In genomic region chr4:134628575-134629384, GRCm38 (mm10) we compare ENCODE assay signal across 11 mouse cellular contexts.
DNase-seq lines count a peak whose midpoint lies in the region; ATAC-seq and TF ChIP-seq lines count a peak whose summit lies in the region.
"Had no signal": no experiment of that assay in that cellular context is flagged by ENCODE, and none has a peak within 500 bp of the region (broad histone marks: within the 10 kb centered on the region; RNA-seq: fewer than 3 reads in every experiment).

No protein-coding gene starts in this region.

- H3K9ac ChIP-seq in kidney, embryonic 15.5 days, result no peak overlapping the region
- no peak overlapping the region for H3K9ac ChIP-seq in ES-E14 (ENCODE audit: insufficient read depth, low read depth, low read length, poor library complexity, severe bottlenecking)
- no peak overlapping the region for H3K9ac ChIP-seq in hindbrain, embryonic 15.5 days
- H3K9ac ChIP-seq: liver, embryonic 13.5 days had no signal

- no peak for DNase-seq in kidney, adult 8-10 months
- peak; percentile 54 for DNase-seq in ES-E14 (ENCODE audit: low read depth, low spot score)
- peak; percentile 98 for DNase-seq in heart, adult 11 months
- DNase-seq in right cerebral cortex, adult 18-20 months, result no peak
- no peak for DNase-seq in natural killer cell, adult 2 months (ENCODE audit: low spot score in 2 of 2)
- DNase-seq: liver, embryonic 13.5 days; right cerebral cortex, postnatal 14 days; thymus, postnatal 14 days had no signal

- peaks cover 54% of the 10 kb centered on the region for H3K4me1 ChIP-seq in kidney, embryonic 15.5 days
- H3K4me1 ChIP-seq in ES-E14 (ENCODE audit: control insufficient read depth in 2 of 2, insufficient read depth in 2 of 2, low read length in 2 of 2, poor library complexity in 1 of 2), result peaks cover 3 to 30% of the 10 kb centered on the region in 2 experiments; a peak in 3 of 4 replicates
- H3K4me1 ChIP-seq in hindbrain, embryonic 15.5 days (replicated peaks), result peaks cover 58% of the 10 kb centered on the region

- H3K27ac ChIP-seq in kidney, embryonic 15.5 days, result peak overlapping the region; percentile 48
- peak overlapping the region; percentile 26 for H3K27ac ChIP-seq in ES-E14 (ENCODE audit: insufficient read depth, low read depth, low read length, poor library complexity, severe bottlenecking)
- peak overlapping the region; percentile 8; the same call in 1 of the 2 replicates for H3K27ac ChIP-seq in hindbrain, embryonic 15.5 days (replicated peaks)
- H3K27ac ChIP-seq: liver, embryonic 13.5 days had no signal

- no peaks in the 10 kb centered on the region for H3K36me3 ChIP-seq in kidney, embryonic 15.5 days
- H3K36me3 ChIP-seq in ES-E14 (ENCODE audit: control insufficient read depth, insufficient read depth, low read length, poor library complexity, severe bottlenecking), result no peaks in the 10 kb centered on the region
- H3K36me3 ChIP-seq in hindbrain, embryonic 15.5 days, result no peaks in the 10 kb centered on the region
- H3K36me3 ChIP-seq: liver, embryonic 13.5 days had no signal

- H3K4me2 ChIP-seq in kidney, embryonic 15.5 days, result no peak overlapping the region
- H3K4me2 ChIP-seq in hindbrain, embryonic 15.5 days, result no peak overlapping the region
- H3K4me2 ChIP-seq: liver, embryonic 13.5 days had no signal

- no peak for ATAC-seq in kidney, embryonic 15.5 days (replicated peaks; ENCODE audit: low FRiP score)
- ATAC-seq in hindbrain, embryonic 15.5 days (ENCODE audit: low FRiP score, low read depth), result no peak
- no peak for ATAC-seq in erythroblast, adult 5-6 weeks (replicated peaks; ENCODE audit: low FRiP score, poor library complexity, severe bottlenecking)

- in situ Hi-C loops in ES-E14 (cut with MboI; ENCODE audit: low sequenced_read_pairs in 2 of 2, unreplicated experiment in 2 of 2), result no loop called here

- 50% methylated on average over 10 of the region's 10 CpGs for WGBS in kidney, embryonic 15.5 days
- 74% methylated on average over 10 of the region's 10 CpGs for WGBS in hindbrain, embryonic 15.5 days

- no peak overlapping the region for H3K4me3 ChIP-seq in kidney, embryonic 15.5 days (replicated peaks)
- peak overlapping the region; percentile 6 to 39; a peak in 2 of 4 replicates for H3K4me3 ChIP-seq in ES-E14 (ENCODE audit: insufficient read depth in 1 of 2, low read depth in 1 of 2, low read length in 2 of 2, poor library complexity in 1 of 2, severe bottlenecking in 1 of 2)
- no peak overlapping the region for H3K4me3 ChIP-seq in hindbrain, embryonic 15.5 days
- H3K4me3 ChIP-seq: liver, embryonic 13.5 days had no signal

- H3K27me3 ChIP-seq in kidney, embryonic 15.5 days, result no peaks in the 10 kb centered on the region
- no peaks in the 10 kb centered on the region for H3K27me3 ChIP-seq in hindbrain, embryonic 15.5 days
- H3K27me3 ChIP-seq: liver, embryonic 13.5 days had no signal

- H3K9me3 ChIP-seq in kidney, embryonic 15.5 days (replicated peaks), result no peaks in the 10 kb centered on the region
- no peaks in the 10 kb centered on the region for H3K9me3 ChIP-seq in ES-E14 (ENCODE audit: control insufficient read depth, insufficient read depth, low read depth, low read length)
- H3K9me3 ChIP-seq in hindbrain, embryonic 15.5 days, result no peaks in the 10 kb centered on the region
- H3K9me3 ChIP-seq: liver, embryonic 13.5 days had no signal

TF ChIP-seq in ES-E14, 5 proteins besides CTCF, POLR2A, EP300 and RAD21:
- TF ChIP-seq ZC3H11A (IDR thresholded peaks at IDR 0.05; ENCODE audit: borderline replicate concordance, low read depth, low read length), result no peak
- TF ChIP-seq MAFK (IDR thresholded peaks at IDR 0.05; ENCODE audit: insufficient read depth, low read depth, low read length), result no peak
- no peak for TF ChIP-seq HCFC1 (IDR thresholded peaks at IDR 0.05; ENCODE audit: borderline replicate concordance, insufficient read depth, low read length)
- TF ChIP-seq CHD2 (IDR thresholded peaks at IDR 0.05; ENCODE audit: low read depth, low read length), result no peak
- TF ChIP-seq ZNF384 (IDR thresholded peaks at IDR 0.05; ENCODE audit: low read depth, low read length), result no peak

Comparison
In these comparisons a context has a peak if more than half of its experiments do, and no peak if none do; other contexts are left out.
1. H3K4me3 ChIP-seq: peak in ES-E14 (2 of 2); none in kidney, embryonic 15.5 days (single experiment) and hindbrain, embryonic 15.5 days (single experiment).
2. DNase-seq: peak in ES-E14 (single experiment) and heart, adult 11 months (single experiment); none in kidney, adult 8-10 months (0 of 2), right cerebral cortex, adult 18-20 months (single experiment) and natural killer cell, adult 2 months (0 of 2).
3. Peak in every context shown above with its lines, with median percentiles within 50 percentile points of each other: H3K27ac ChIP-seq.